Mouse (Mus musculus) lung, postnatal 14 days (tissue): ENCODE data around the gene Hist1h2ap.
"Not testable (repeated sequence)": the region's sequence is repeated elsewhere in the genome, so short reads cannot be mapped to it uniquely, and the experiment has no call there.

ENCODE experiments used
- DNase-seq: peaks from one replicate; pipeline ENCODE4 v3.0.0; 2021

Hist1h2ap gene

GRCm38 (mm10) chr13:21803058-21803457 lies 30.2 kb downstream of the Hist1h2ap start:
- not testable (repeated sequence) for DNase-seq

GRCm38 (mm10) chr13:21797163-21797562 lies 36.1 kb downstream of the Hist1h2ap start:
- DNase-seq, result not testable (repeated sequence)

GRCm38 (mm10) chr13:21795584-21795983 lies 37.7 kb downstream of the Hist1h2ap start:
- DNase-seq, result no peak

- DNase-seq, result no peak
These were observed 42.6 kb downstream of the Hist1h2ap start for GRCm38 (mm10) chr13:21790601-21791283.

GRCm38 (mm10) chr13:21789925-21790324 lies 43.4 kb downstream of the Hist1h2ap start:
- no peak for DNase-seq

GRCm38 (mm10) chr13:21787760-21788593 lies 45.3 kb downstream of the Hist1h2ap start:
- DNase-seq, result no peak

- DNase-seq, result peak; percentile 90
These were observed 46.2 kb downstream of the Hist1h2ap start, which contains the start of the genes Hist1h2an and Hist1h2bp for GRCm38 (mm10) chr13:21786899-21787629. Gene Hist1h2an (minus strand): TSS chr13:21787218. Gene Hist1h2bp (plus strand): TSS chr13:21787461.

- DNase-seq, result no peak
These were observed 47.0 kb downstream of the Hist1h2ap start for GRCm38 (mm10) chr13:21786189-21786898.

GRCm38 (mm10) chr13:21784311-21784710 lies 49.0 kb downstream of the Hist1h2ap start:
- DNase-seq, result no peak

GRCm38 (mm10) chr13:21783734-21784161 lies 49.6 kb downstream of the Hist1h2ap start:
- no peak for DNase-seq

- peak; percentile 42 for DNase-seq
These were observed 50.1 kb downstream of the Hist1h2ap start, which contains the start of gene Hist1h3i for GRCm38 (mm10) chr13:21783255-21783617. Gene Hist1h3i (minus strand): TSS chr13:21783370.
